Mouse (Mus musculus): ENCODE measurements at regions not wholly inside any gene's neighbourhood (a gene's known extent, or its start where the extent isn't known, plus 50 kb on each side); places are given as distances from the start of the nearest gene placed in this dataset.
A peak's percentile ranks its signal among the peaks of the same experiment; 100 is the strongest.

GRCm38 (mm10) chr9:74342176-74342575 is 232.0 kb downstream of the Wdr72 start:
- DNase-seq (no peak), ATAC-seq (no peak)
- no peak overlapping the region for H3K4me3 ChIP-seq (ENCODE audit: low read depth, low read length)
- no peaks in the 10 kb centered on the region for H3K9me3 ChIP-seq (ENCODE audit: low read length)
- H3K36me3 ChIP-seq (ENCODE audit: insufficient read depth) = no peaks in the 10 kb centered on the region
- H3K9ac ChIP-seq = no peak overlapping the region
- no peaks in the 10 kb centered on the region for H3K4me1 ChIP-seq (ENCODE audit: insufficient read depth)
- no peak for TF ChIP-seq CTCF (IDR thresholded peaks at IDR 0.05; ENCODE audit: low read depth)
- 82% methylated on average over 1 of the region's 1 CpGs for WGBS
- H3K27ac ChIP-seq (ENCODE audit: low read depth, low read length) = no peak overlapping the region
- no peaks in the 10 kb centered on the region for H3K27me3 ChIP-seq (ENCODE audit: insufficient read depth, low read length)
- H3K4me2 ChIP-seq (ENCODE audit: low read depth) = no peak overlapping the region

- no peak overlapping the region for H3K27ac ChIP-seq (ENCODE audit: low read depth, low read length)
- H3K4me2 ChIP-seq (ENCODE audit: low read depth) = no peak overlapping the region
- DNase-seq = no peak
- H3K4me1 ChIP-seq (ENCODE audit: insufficient read depth) = no peaks in the 10 kb centered on the region
- no peak overlapping the region for H3K4me3 ChIP-seq (ENCODE audit: low read depth, low read length)
- H3K36me3 ChIP-seq (ENCODE audit: insufficient read depth) = no peaks in the 10 kb centered on the region
- no peaks in the 10 kb centered on the region for H3K9me3 ChIP-seq (ENCODE audit: low read length)
- no peak for ATAC-seq
- H3K9ac ChIP-seq = no peak overlapping the region
- 41% methylated on average over 7 of the region's 7 CpGs for WGBS
- H3K27me3 ChIP-seq (ENCODE audit: insufficient read depth, low read length) = no peaks in the 10 kb centered on the region
- no peak for TF ChIP-seq CTCF (IDR thresholded peaks at IDR 0.05; ENCODE audit: low read depth)
These were observed 234.9 kb downstream of the Wdr72 start for GRCm38 (mm10) chr9:74345027-74345426.

GRCm38 (mm10) chr9:74348776-74349175 is 238.6 kb downstream of the Wdr72 start:
- TF ChIP-seq CTCF (IDR thresholded peaks at IDR 0.05; ENCODE audit: low read depth) = no peak
- Histone ChIP-seq H3K4me3 (ENCODE audit: low read depth, low read length) (no peak overlapping the region), H3K36me3 (ENCODE audit: insufficient read depth) (no peaks in the 10 kb centered on the region), H3K4me1 (ENCODE audit: insufficient read depth) (no peaks in the 10 kb centered on the region), H3K4me2 (ENCODE audit: low read depth) (no peak overlapping the region), H3K9ac (no peak overlapping the region), H3K27me3 (ENCODE audit: insufficient read depth, low read length) (no peaks in the 10 kb centered on the region), H3K9me3 (ENCODE audit: low read length) (no peaks in the 10 kb centered on the region), H3K27ac (ENCODE audit: low read depth, low read length) (no peak overlapping the region)
- ATAC-seq (no peak), DNase-seq (no peak)
- 35% methylated on average over 2 of the region's 2 CpGs for WGBS

GRCm38 (mm10) chr9:74365930-74366438 is 255.8 kb downstream of the Wdr72 start:
- ATAC-seq (peak; percentile 45; the same call in 1 of the 2 replicates), DNase-seq (no peak)
- H3K4me2 ChIP-seq (ENCODE audit: low read depth) = no peak overlapping the region
- no peak overlapping the region for H3K9ac ChIP-seq
- WGBS = 27% methylated on average over 3 of the region's 3 CpGs
- no peak overlapping the region for H3K4me3 ChIP-seq (ENCODE audit: low read depth, low read length)
- no peaks in the 10 kb centered on the region for H3K4me1 ChIP-seq (ENCODE audit: insufficient read depth)
- no peaks in the 10 kb centered on the region for H3K27me3 ChIP-seq (ENCODE audit: insufficient read depth, low read length)
- H3K9me3 ChIP-seq (ENCODE audit: low read length) = no peaks in the 10 kb centered on the region
- no peak for TF ChIP-seq CTCF (IDR thresholded peaks at IDR 0.05; ENCODE audit: low read depth)
- no peak overlapping the region for H3K27ac ChIP-seq (ENCODE audit: low read depth, low read length)
- no peaks in the 10 kb centered on the region for H3K36me3 ChIP-seq (ENCODE audit: insufficient read depth)

- no peak overlapping the region for H3K4me3 ChIP-seq (ENCODE audit: low read depth, low read length)
- no peak for DNase-seq
- no peaks in the 10 kb centered on the region for H3K9me3 ChIP-seq (ENCODE audit: low read length)
- H3K27me3 ChIP-seq (ENCODE audit: insufficient read depth, low read length) = no peaks in the 10 kb centered on the region
- no peak for ATAC-seq
- H3K4me1 ChIP-seq (ENCODE audit: insufficient read depth) = no peaks in the 10 kb centered on the region
- H3K27ac ChIP-seq (ENCODE audit: low read depth, low read length) = no peak overlapping the region
- H3K36me3 ChIP-seq (ENCODE audit: insufficient read depth) = no peaks in the 10 kb centered on the region
- no peak overlapping the region for H3K4me2 ChIP-seq (ENCODE audit: low read depth)
- no peak overlapping the region for H3K9ac ChIP-seq
- no peak for TF ChIP-seq CTCF (IDR thresholded peaks at IDR 0.05; ENCODE audit: low read depth)
These were observed 266.0 kb downstream of the Wdr72 start for GRCm38 (mm10) chr9:74376191-74376590.

- ATAC-seq (no peak), DNase-seq (no peak)
- no peak overlapping the region for H3K9ac ChIP-seq
- TF ChIP-seq CTCF (IDR thresholded peaks at IDR 0.05; ENCODE audit: low read depth) = no peak
- no peaks in the 10 kb centered on the region for H3K9me3 ChIP-seq (ENCODE audit: low read length)
- no peaks in the 10 kb centered on the region for H3K36me3 ChIP-seq (ENCODE audit: insufficient read depth)
- no peak overlapping the region for H3K27ac ChIP-seq (ENCODE audit: low read depth, low read length)
- H3K4me3 ChIP-seq (ENCODE audit: low read depth, low read length) = no peak overlapping the region
- no peaks in the 10 kb centered on the region for H3K4me1 ChIP-seq (ENCODE audit: insufficient read depth)
- no peaks in the 10 kb centered on the region for H3K27me3 ChIP-seq (ENCODE audit: insufficient read depth, low read length)
- no peak overlapping the region for H3K4me2 ChIP-seq (ENCODE audit: low read depth)
These were observed 267.0 kb downstream of the Wdr72 start for GRCm38 (mm10) chr9:74377204-74377603.

GRCm38 (mm10) chr9:74384206-74384896 is 274.2 kb downstream of the Wdr72 start:
- no peak for ATAC-seq
- no peak for DNase-seq

More at GRCm38 (mm10) chr9:74384206-74384896, 274.2 kb downstream of the Wdr72 start:
- no peaks in the 10 kb centered on the region for H3K9me3 ChIP-seq (ENCODE audit: low read length)
- no peak overlapping the region for H3K27ac ChIP-seq (ENCODE audit: low read depth, low read length)
- TF ChIP-seq CTCF (IDR thresholded peaks at IDR 0.05; ENCODE audit: low read depth) = no peak
- H3K27me3 ChIP-seq (ENCODE audit: insufficient read depth, low read length) = no peaks in the 10 kb centered on the region
- H3K9ac ChIP-seq = no peak overlapping the region
- H3K36me3 ChIP-seq (ENCODE audit: insufficient read depth) = no peaks in the 10 kb centered on the region
- H3K4me2 ChIP-seq (ENCODE audit: low read depth) = no peak overlapping the region
- no peak overlapping the region for H3K4me3 ChIP-seq (ENCODE audit: low read depth, low read length)
- 13% methylated on average over 8 of the region's 8 CpGs for WGBS
- H3K4me1 ChIP-seq (ENCODE audit: insufficient read depth) = no peaks in the 10 kb centered on the region

Data from forebrain, postnatal 0 days (tissue).